Mouse (Mus musculus) monocyte, adult 5-6 weeks (primary cell): ENCODE data around the gene Faah. TPM values are rescaled to one million over a fixed set of nuclear protein-coding genes. Genes with fewer than 3 reads are reported as not detected.

Source experiments
- ATAC-seq: fragments of 153-309, 156-312 bp; replicated peaks from 2 replicates; pipeline ENCODE4 v1.8.0; 2017; ENCODE audit warnings: mild to moderate bottlenecking; ENCODE audit not compliant: low TSS enrichment, insufficient number of reproducible peaks, severe bottlenecking, poor library complexity, low FRiP score
- total RNA-seq: library from RNA; stranded (forward); fragments of 200-1000, 200-491, 200-594 nt; gene quantifications from 3 replicates; pipeline ENCODE4 v1.2.3, GENCODE M21; 2017

The Faah gene
- 5.3 to 9.1 TPM (median 6.8 TPM) in 3 replicates for total RNA-seq

- ATAC-seq: no peak
These were observed at the start of gene Faah for GRCm38 (mm10) chr4:116017902-116018746. TSS of gene Faah (minus strand) at chr4:116017926.

GRCm38 (mm10) chr4:116063855-116064254 is 46.1 kb upstream of the Faah start:
- no peak for ATAC-seq

- no peak for ATAC-seq
These were observed 41.4 kb upstream of the Faah start for GRCm38 (mm10) chr4:116059012-116059726.

GRCm38 (mm10) chr4:116057559-116057958 is 39.8 kb upstream of the Faah start:
- ATAC-seq: no peak

- ATAC-seq: peak; percentile 88
These were observed 35.8 kb upstream of the Faah start, which contains the start of gene Nsun4 for GRCm38 (mm10) chr4:116053399-116053961. TSS of gene Nsun4 (minus strand) at chr4:116053876.

GRCm38 (mm10) chr4:116052526-116053293 is 35.0 kb upstream of the Faah start:
- 0 out of 2 replicates have a peak, but pooled peaks have one; percentile 4 for ATAC-seq

GRCm38 (mm10) chr4:116049211-116049610 is 31.5 kb upstream of the Faah start:
- no peak for ATAC-seq

GRCm38 (mm10) chr4:116048130-116048920 is 30.6 kb upstream of the Faah start:
- no peak for ATAC-seq

- ATAC-seq: no peak
These were observed 30.0 kb upstream of the Faah start for GRCm38 (mm10) chr4:116047681-116048080.

GRCm38 (mm10) chr4:116046604-116047003 is 28.9 kb upstream of the Faah start:
- no peak for ATAC-seq

GRCm38 (mm10) chr4:116042186-116042585 is 24.5 kb upstream of the Faah start:
- peak; percentile 63 for ATAC-seq

GRCm38 (mm10) chr4:116040466-116040865 is 22.7 kb upstream of the Faah start:
- ATAC-seq: no peak

- ATAC-seq: no peak
These were observed 15.6 kb upstream of the Faah start for GRCm38 (mm10) chr4:116033374-116033773.

- no peak for ATAC-seq
These were observed 15.2 kb upstream of the Faah start for GRCm38 (mm10) chr4:116032906-116033305.

GRCm38 (mm10) chr4:116017300-116017901 is 325 bp downstream of the Faah start:
- peak; percentile 62; the same call in 1 of the 2 replicates for ATAC-seq

- ATAC-seq: no peak
These were observed 845 bp downstream of the Faah start for GRCm38 (mm10) chr4:116016862-116017299.

GRCm38 (mm10) chr4:116016396-116016795 is 1.3 kb downstream of the Faah start:
- no peak for ATAC-seq

GRCm38 (mm10) chr4:116015996-116016395 is 1.7 kb downstream of the Faah start:
- no peak for ATAC-seq
